Mouse (Mus musculus): ENCODE measurements around the gene Bcl11a.

DNA sequence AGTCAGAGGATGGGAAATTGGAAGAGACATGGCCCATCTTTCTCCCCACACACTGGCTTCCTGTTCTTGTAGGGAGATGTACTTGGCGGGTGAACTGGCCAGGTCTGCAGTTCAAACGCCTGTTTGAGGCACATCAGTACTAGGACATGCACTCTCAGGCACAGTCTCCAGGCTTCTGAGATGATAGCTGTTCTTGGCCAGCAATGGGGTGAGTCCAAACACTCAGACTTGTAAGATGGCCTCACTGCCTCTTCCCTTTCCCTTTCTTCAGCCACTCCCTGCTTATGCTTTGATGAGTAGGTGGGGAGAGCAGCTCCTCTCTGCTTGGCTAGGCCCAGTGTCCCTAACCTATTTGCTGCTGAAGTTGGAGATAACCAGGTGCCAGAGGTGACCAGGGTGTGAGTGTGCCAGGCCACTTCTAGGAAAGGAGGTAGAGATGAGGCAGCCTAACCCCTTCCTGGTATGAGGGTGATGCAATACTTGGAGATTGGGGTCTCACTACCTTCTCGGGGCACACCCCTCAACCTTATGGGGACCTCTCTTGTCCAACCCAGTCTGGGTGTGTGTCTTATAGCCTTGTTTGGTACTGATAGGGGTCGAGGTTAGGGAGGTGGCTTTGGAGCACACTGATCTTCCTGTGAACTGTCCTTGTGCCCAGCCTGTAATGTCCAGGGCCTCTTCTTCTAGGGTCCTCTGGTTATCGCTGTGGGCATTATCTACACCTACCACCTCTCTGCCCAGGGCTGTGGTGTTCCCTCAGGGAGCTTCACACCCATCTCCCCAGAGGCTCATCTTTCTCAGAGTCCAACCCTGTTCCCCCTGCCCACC, 51.7 kb downstream of the Bcl11a start:
- TF ChIP-seq POLR2A (IDR thresholded peaks at IDR 0.05; ENCODE audit: borderline replicate concordance, insufficient read depth, low read length) = no peak
- TF ChIP-seq CTCF (IDR thresholded peaks at IDR 0.05; ENCODE audit: borderline replicate concordance, insufficient read depth, low read depth, low read length) = no peak

All from cerebellum, adult 2 months (tissue).